ENCODE assay signal across 8 mouse cellular contexts in the genomic region with DNA sequence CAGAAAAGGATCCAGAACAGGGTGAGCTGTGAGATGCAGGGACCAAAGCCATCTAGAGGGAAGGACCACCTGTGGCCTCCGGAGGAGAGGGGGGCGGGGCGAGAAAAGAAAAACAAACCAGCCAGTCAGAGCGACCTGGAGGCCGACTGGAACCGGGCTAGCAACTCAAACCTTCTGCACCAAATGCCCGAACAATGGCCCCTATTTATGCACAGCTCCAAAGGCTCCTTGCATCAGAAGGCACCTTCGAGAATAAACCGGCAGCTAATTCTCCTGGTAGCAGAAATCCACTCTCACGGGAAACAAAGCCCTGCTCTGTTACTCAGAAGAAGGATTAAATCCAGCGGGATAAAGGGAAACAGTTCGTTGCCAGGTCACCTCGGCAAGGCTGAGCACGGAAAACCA. TPM values are rescaled to one million over a fixed set of nuclear protein-coding genes. Genes with fewer than 3 reads are reported as not detected.
DNase-seq lines count a peak whose midpoint lies in the region; ATAC-seq and TF ChIP-seq lines count a peak whose summit lies in the region.

No protein-coding gene starts in this region.

- no peaks in the 10 kb centered on the region for H3K9me3 ChIP-seq in hindbrain, postnatal 0 days (ENCODE audit: low read length)
- no peaks in the 10 kb centered on the region for H3K9me3 ChIP-seq in limb, embryonic 13.5 days
- H3K9me3 ChIP-seq in neural tube, embryonic 14.5 days (ENCODE audit: control insufficient read depth, low read length) = no peaks in the 10 kb centered on the region

- no peak for TF ChIP-seq POLR2A in heart, adult 2 months (IDR thresholded peaks at IDR 0.05; ENCODE audit: insufficient read depth, low read depth, low read length)
- no peak for TF ChIP-seq POLR2A in brain, embryonic 14.5 days (IDR thresholded peaks at IDR 0.05; ENCODE audit: borderline replicate concordance, extremely low read depth, insufficient read depth, insufficient read length, poor library complexity, severe bottlenecking)

- H3K9ac ChIP-seq in heart, adult 2 months (ENCODE audit: low read depth, low read length) = peak overlapping the region; percentile 35
- peak overlapping the region; percentile 43; the same call in 1 of the 2 replicates for H3K9ac ChIP-seq in hindbrain, postnatal 0 days (replicated peaks; ENCODE audit: low read length)
- H3K9ac ChIP-seq in limb, embryonic 13.5 days = peak overlapping the region; percentile 43; the same call in 1 of the 2 replicates
- no peak overlapping the region; the same call in 1 of the 2 replicates for H3K9ac ChIP-seq in neural tube, embryonic 14.5 days (replicated peaks; ENCODE audit: low read depth, low read length)

- H3K4me3 ChIP-seq in heart, adult 2 months = peak overlapping the region; percentile 25; the same call in 1 of the 2 replicates
- peak overlapping the region; percentile 22 for H3K4me3 ChIP-seq in hindbrain, postnatal 0 days (ENCODE audit: low read length)
- H3K4me3 ChIP-seq in limb, embryonic 13.5 days = peak overlapping the region; percentile 24
- H3K4me3 ChIP-seq in neural tube, embryonic 14.5 days (ENCODE audit: low read depth, low read length) = peak overlapping the region; percentile 11; the same call in 1 of the 2 replicates

- no peak for TF ChIP-seq CTCF in heart, adult 2 months (IDR thresholded peaks at IDR 0.05)
- TF ChIP-seq CTCF in brain, embryonic 14.5 days (IDR thresholded peaks at IDR 0.05; ENCODE audit: borderline replicate concordance, extremely low read depth, insufficient read depth, insufficient read length) = no peak
- TF ChIP-seq CTCF in hindbrain, postnatal 0 days (IDR thresholded peaks at IDR 0.05; ENCODE audit: low read depth) = no peak

- peak; percentile 80 for ATAC-seq in hindbrain, postnatal 0 days
- 0 out of 2 replicates have a peak, but pooled peaks have one; percentile 66 for ATAC-seq in limb, embryonic 13.5 days (ENCODE audit: low FRiP score, low read depth)
- peak; percentile 71 for ATAC-seq in neural tube, embryonic 14.5 days (ENCODE audit: low read depth)

- no peaks in the 10 kb centered on the region for H3K27me3 ChIP-seq in heart, adult 2 months (ENCODE audit: control insufficient read depth, insufficient read depth, low read length)
- H3K27me3 ChIP-seq in hindbrain, postnatal 0 days (ENCODE audit: insufficient read depth, low read length) = no peaks in the 10 kb centered on the region
- H3K27me3 ChIP-seq in limb, embryonic 13.5 days = no peaks in the 10 kb centered on the region
- H3K27me3 ChIP-seq in neural tube, embryonic 14.5 days (ENCODE audit: control insufficient read depth, insufficient read depth, low read length) = no peaks in the 10 kb centered on the region

- peaks cover 14% of the 10 kb centered on the region for H3K4me1 ChIP-seq in heart, adult 2 months (ENCODE audit: control insufficient read depth, insufficient read depth, low read length)
- H3K4me1 ChIP-seq in hindbrain, postnatal 0 days (ENCODE audit: insufficient read depth, low read length) = 0 out of 2 replicates have a peak, but pooled peaks cover 16% of the 10 kb centered on the region
- peaks cover 53% of the 10 kb centered on the region for H3K4me1 ChIP-seq in limb, embryonic 13.5 days
- peaks cover 30% of the 10 kb centered on the region for H3K4me1 ChIP-seq in neural tube, embryonic 14.5 days (ENCODE audit: control insufficient read depth, insufficient read depth, low read length)

- intact Hi-C loops in heart, adult 2 months (cut with DNase I) = no loop called here

- 26% methylated on average over 14 of the region's 14 CpGs for WGBS in heart, adult 2 months
- 1% methylated on average over 14 of the region's 14 CpGs for WGBS in hindbrain, postnatal 0 days
- 2% methylated on average over 14 of the region's 14 CpGs for WGBS in limb, embryonic 13.5 days
- WGBS in neural tube, embryonic 14.5 days = 2% methylated on average over 14 of the region's 14 CpGs

- DNase-seq in heart, adult 2 months = no peak
- no peak for DNase-seq in heart, adult 18-20 months
- peak; percentile 96 for DNase-seq in brain, embryonic 14.5 days (ENCODE audit: low read depth)
- peak; percentile 37 for DNase-seq in fat pad, adult 2 months (ENCODE audit: extremely low read depth, low read depth, low spot score)
- peak; percentile 63 for DNase-seq in hindbrain, postnatal 0 days (ENCODE audit: low spot score)
- no peak for DNase-seq in ovary, postnatal 14 days (ENCODE audit: low spot score)

- H3K4me2 ChIP-seq in hindbrain, postnatal 0 days (ENCODE audit: low read depth, low read length) = peak overlapping the region; percentile 54
- peak overlapping the region; percentile 59 for H3K4me2 ChIP-seq in limb, embryonic 13.5 days (replicated peaks)
- peak overlapping the region; percentile 45 for H3K4me2 ChIP-seq in neural tube, embryonic 14.5 days (ENCODE audit: low read depth, low read length)

- peaks cover 9% of the 10 kb centered on the region for H3K79me2 ChIP-seq in heart, adult 2 months (replicated peaks; ENCODE audit: control insufficient read depth, insufficient read depth, low read length)

- TF ChIP-seq EP300 in heart, adult 2 months (IDR thresholded peaks at IDR 0.05; ENCODE audit: insufficient read depth, low read depth, low read length) = no peak

- peaks cover 4% of the 10 kb centered on the region; the same call in 1 of the 2 replicates for H3K36me3 ChIP-seq in heart, adult 2 months (ENCODE audit: control insufficient read depth, insufficient read depth, low read length)
- H3K36me3 ChIP-seq in hindbrain, postnatal 0 days (ENCODE audit: insufficient read depth, low read length) = no peaks in the 10 kb centered on the region
- no peaks in the 10 kb centered on the region for H3K36me3 ChIP-seq in limb, embryonic 13.5 days
- H3K36me3 ChIP-seq in neural tube, embryonic 14.5 days (ENCODE audit: control insufficient read depth, insufficient read depth, low read length) = no peaks in the 10 kb centered on the region

- peak overlapping the region; percentile 43 for H3K27ac ChIP-seq in heart, adult 2 months
- peak overlapping the region; percentile 67 for H3K27ac ChIP-seq in hindbrain, postnatal 0 days
- peak overlapping the region; percentile 49; the same call in 1 of the 2 replicates for H3K27ac ChIP-seq in limb, embryonic 13.5 days
- H3K27ac ChIP-seq in neural tube, embryonic 14.5 days (ENCODE audit: low read depth, low read length) = peak overlapping the region; percentile 30; the same call in 1 of the 2 replicates

RNA-seq across cellular contexts. Expression of a gene that starts 57.2 kb away (rescaled TPM):
- total RNA-seq in heart, adult 2 months (2021) = 10 to 100 TPM; 66.4 to 68.1 TPM
- polyA plus RNA-seq in heart, adult 2 months (2012; rRNA removed) = 22.7 and 39.4 TPM in 2 replicates
- 10 to 100 TPM; 74.8 to 76.3 TPM for total RNA-seq in heart, adult 18-20 months (2021)
- polyA plus RNA-seq in brain, embryonic 14.5 days (2012; rRNA removed) = 23.9 and 30.2 TPM in 2 replicates
- 41.0 and 42.2 TPM in 2 replicates for total RNA-seq in hindbrain, postnatal 0 days (2014; rRNA removed)
- 43.6 and 44.8 TPM in 2 replicates for polyA plus RNA-seq in hindbrain, postnatal 0 days (2015; fragmentation: Nextera tagmentation; extraction: Ambion mirVana)
- 39.4 and 40.5 TPM in 2 replicates for polyA plus RNA-seq in limb, embryonic 13.5 days (2015; fragmentation: Nextera tagmentation; extraction: Ambion mirVana)
- 45.2 and 51.3 TPM in 2 replicates for polyA plus RNA-seq in neural tube, embryonic 14.5 days (2014; fragmentation: Nextera tagmentation; extraction: Ambion mirVana)

Comparison
In these comparisons a context has a peak if more than half of its experiments do, and no peak if none do; other contexts are left out.
1. DNase-seq: peak in brain, embryonic 14.5 days (single experiment), fat pad, adult 2 months (single experiment) and hindbrain, postnatal 0 days (single experiment); none in heart, adult 2 months (0 of 2), heart, adult 18-20 months (0 of 2) and ovary, postnatal 14 days (single experiment).
2. Peak in every context shown above with its lines, with median percentiles within 50 percentile points of each other: H3K27ac ChIP-seq, H3K4me3 ChIP-seq, ATAC-seq and H3K4me2 ChIP-seq.